Mouse (Mus musculus): ENCODE measurements around the gene Gm37240.

Gm37240 gene

DNA sequence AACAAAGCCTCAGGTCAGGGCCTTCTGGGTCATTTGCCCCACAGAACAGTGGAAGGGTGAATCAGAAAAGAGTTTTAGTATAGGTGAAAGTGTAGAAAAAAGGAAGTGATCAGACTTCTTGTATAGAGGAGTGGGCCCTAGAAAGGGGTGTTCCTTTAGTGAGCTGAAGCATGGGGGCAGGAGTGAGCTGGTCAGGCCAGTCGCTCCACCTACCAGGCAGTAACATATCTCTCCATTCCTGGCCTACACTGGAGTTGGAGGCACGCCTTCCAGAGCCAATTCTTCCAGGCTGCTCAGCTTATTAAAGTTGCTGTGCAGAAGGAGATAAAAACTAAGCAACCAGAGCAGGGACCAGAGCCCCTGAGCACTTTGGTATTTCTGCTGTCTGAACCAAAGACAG, 322.7 kb downstream of the Gm37240 start:
- DNase-seq, result no peak

DNA sequence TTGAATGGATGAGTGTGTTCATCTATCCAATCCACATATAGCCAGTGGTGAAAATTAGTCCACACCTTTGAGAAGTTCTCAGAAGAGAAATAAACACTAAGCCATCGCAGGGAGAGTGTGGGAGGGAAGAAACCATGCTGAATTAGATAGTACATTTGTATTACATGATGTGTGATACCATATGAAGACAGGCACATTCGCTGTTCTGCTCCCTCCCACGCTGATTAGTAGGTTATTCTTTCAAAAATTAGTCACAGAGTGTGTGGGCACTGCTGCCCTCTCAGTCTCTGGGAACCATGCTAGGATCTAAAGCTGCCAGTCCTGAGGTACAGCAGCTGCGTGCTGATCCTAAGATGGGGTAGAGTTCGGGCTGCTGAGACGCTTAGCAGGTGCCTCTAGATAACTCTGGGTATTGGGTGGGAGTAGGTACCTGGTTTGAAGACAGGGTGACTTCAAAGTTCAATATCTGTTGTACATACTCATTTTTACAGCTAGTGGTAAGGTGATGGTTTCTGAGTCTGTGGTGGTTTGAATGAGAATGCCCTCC, 333.5 kb downstream of the Gm37240 start:
- no peak for DNase-seq

DNA sequence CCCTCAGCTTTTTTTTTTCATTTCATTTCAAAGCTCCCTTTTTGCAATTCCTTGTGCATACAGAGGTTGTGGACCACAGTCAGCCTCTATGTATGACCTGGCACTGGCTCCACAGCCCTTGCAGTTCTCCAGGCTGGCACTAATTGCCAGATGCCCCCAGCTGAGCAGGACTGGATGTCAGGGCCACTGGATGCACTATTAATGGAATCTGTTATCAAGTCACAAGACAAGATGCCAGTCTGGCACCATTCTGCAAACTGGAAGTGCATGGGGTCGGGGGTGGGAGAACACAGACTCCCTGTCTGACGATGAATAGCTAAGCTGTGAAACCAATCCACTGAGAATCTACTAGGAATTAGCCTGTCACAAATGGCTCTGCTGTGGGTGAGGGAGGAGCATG, 336.0 kb downstream of the Gm37240 start:
- peak; percentile 67 for DNase-seq

DNA sequence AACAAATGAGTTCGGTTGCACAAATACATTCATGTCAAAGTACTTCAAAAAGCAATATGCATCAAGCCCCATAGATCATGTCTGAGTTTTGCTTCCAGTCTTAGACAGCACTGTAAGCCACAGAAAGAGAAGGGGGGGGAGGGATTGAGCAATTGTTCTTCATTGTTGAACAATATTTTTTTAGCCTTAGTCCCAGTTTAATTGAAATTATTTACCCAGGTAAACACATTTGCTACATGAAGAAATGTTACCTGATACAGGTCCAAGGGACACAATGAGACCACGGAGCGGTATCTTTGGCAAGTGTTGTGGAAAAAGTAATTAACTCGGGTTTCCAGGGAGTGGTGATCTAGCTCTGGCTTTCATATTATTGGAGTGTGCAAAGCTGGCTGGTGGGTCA, 337.0 kb downstream of the Gm37240 start:
- no peak for DNase-seq

DNA sequence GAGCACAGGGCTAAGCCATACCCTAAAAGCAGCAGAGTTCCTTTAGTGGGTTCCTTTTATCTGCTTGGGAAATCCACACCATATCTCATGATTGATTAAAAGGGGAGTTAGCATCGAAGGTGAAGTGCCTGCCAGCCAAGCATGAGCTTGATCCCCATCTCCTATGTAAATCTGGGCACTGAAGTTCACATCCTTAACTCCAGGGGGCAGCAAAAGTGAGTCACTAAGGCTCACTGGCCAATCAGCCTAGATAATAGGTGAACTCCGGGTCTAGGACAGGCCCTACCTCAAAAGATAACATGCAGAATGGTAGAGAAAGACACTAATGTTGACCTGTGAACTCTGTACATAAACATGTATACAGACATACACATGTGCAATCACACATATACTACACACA, 343.7 kb downstream of the Gm37240 start:
- DNase-seq, result peak; percentile 53

DNA sequence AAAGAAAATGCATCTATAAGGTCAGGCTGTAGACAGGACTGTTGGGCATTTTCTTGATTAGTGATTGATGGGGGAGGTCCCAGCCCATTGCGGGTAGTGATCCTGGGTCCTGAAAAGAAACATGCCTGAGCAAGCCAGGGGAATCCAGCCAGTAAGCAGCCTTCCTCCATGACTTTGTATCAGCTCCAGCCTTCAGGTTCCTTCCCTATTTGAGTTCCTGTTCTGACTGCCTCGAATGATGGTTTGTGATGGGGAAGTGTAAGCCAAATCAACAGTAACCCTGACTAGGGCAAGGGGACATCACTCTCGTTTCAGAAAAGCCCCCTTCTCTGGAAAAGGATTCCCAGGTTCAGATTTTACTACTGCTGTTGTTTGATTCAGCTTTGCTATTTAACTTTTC, 344.6 kb downstream of the Gm37240 start:
- DNase-seq, result no peak

DNA sequence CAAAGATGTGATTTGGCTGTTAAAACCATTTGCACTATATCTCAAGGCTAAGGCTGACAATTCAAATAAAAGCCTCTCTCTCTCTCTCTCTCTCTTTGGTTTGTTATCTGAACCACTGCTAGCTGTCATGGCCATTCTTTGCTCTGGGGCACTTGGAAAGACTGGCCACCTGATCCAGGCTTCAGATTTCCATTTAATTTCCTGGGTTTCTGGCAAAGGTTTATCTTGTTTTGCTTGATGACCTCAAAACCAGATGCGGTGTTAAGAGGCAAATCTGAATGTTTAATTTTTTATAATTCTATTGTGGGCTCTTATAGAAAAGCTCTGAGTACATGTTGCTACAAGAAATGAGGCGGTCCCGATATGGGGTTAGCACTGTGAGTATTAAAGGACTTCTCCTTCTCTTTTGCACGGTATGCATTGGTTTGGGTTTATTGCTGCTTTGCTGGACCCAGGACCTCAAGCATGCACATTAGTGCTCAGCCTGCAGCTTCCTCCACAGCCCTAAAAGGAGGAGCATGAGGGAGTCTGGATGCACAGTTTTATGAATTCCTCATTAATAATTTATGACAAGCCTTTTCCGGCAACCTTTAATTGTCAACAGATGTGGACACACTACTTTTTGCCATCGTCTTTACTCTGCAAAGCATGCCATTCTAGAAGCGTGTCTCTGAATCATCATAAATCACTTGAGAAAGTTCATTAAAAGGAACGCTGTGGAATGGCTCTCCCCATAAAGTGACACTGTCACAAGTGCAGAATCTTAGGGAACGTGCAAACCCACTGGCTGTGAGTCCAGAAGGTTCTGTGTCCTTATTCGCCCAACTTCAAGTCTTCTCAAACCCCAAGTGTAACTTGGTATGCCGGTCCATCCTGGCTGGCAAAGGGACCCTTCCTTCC, 351.4 kb downstream of the Gm37240 start:
- no peak for DNase-seq

DNA sequence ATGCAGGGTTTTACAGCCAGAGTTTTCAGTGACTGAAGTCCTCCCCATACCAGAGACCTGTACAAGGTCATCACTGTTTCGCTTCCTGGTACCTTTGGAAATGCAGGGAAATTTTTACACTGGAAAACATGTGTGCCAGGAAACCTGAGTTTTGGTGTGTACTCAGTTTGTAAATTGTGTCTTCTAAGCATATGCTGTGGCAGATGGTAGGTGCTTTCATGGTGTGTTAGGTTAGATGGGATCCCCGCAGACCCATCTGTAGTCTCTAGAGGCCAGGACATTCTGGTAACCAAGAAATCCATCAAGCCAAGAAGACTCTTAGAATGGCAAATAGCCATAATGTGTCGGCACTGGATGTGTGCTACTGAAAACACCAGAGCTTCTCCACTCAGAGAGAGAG, 352.3 kb downstream of the Gm37240 start:
- no peak for DNase-seq

DNA sequence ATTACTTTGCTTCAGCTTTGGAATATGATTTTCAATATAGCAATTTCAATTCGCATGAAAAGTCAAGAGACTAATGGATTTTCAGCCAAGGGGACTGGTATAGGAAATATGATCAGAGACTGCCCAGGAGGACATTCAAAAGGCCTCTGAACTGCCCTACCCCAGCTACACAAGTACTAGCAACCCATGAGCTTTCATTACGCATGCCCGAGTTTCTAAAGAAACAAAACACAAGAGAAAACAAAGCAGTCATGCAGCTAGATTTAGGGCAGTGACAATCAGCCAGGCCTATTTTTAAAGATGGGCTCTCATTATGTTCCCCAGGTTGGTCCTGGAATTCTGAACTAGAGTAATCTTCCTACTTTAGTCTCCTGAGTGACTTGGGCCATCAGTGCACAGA, 354.9 kb downstream of the Gm37240 start:
- peak; percentile 75 for DNase-seq

DNA sequence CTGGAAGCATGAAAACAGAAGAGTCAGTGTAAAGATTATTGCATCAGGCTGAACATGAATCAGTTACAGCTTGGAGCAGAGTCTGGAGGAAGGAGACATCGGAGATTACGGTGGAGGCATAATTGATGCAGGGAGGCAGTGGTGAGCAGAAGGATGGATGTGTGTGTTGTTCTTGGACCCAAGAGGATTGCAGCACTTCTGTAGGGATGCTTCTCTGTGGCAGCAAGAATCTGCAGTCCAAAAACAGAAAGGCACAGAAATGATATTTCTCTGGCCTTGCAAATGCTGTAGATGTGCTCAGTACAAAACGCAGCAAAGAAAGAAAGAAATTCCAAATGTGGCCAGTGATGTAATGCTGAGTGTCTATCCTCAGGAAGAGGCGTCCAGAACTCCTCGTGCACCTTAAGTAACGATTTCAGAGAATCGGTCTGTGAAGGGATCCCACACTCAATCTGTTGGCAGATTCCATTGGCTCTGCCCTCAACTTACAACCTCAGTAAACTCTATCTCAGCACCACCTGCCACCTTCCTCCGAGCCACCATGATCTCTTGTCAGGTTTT, 356.6 kb downstream of the Gm37240 start:
- no peak for DNase-seq

DNA sequence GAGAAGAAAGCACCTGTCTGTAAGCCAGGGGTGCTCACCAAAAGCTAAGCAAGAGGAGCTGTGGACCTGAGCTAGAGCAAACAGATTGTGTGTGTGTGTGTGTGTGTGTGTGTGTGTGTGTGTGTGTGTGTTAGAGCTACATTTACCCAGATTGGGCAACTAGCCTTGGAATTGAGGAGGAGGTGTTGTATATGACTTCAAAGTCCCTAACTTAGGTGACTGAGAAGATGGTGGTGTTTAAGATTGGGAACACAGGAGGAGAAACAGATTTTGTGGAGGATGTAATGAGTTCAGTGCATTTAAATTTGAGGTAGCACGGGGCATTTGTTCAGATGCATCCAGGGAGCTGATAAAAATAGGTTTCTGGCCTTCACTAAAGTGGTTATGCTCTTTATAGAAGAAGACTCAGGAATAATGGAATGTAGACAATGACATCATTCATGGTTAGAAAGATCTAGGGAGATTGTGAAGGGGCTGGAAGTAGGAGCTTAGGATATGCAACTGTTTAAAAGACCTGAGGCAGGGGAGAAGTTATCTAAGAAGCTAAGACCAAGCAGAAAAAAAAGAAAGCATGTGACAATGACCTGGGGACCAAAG, 365.9 kb downstream of the Gm37240 start:
- DNase-seq, result no peak

DNA sequence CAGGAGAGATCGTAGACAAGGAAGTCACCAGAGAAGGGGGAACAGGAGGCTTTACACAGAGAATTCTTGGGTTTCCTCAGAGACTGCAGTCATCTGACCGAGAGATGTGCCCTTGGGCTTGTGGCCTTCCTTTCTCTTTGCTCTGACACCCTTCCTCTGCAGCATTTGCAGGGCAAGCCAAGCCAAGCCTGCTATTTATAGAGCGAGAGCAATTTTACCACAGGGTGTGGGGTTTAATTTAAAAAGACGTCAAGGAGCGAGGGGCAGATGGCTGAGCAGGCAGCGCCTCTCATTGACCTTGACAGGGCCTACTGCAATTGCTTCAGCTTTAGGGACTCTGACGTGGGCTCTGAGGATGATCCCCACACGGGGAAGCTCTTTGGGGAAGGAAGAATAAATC, 368.6 kb downstream of the Gm37240 start:
- no peak for DNase-seq

DNA sequence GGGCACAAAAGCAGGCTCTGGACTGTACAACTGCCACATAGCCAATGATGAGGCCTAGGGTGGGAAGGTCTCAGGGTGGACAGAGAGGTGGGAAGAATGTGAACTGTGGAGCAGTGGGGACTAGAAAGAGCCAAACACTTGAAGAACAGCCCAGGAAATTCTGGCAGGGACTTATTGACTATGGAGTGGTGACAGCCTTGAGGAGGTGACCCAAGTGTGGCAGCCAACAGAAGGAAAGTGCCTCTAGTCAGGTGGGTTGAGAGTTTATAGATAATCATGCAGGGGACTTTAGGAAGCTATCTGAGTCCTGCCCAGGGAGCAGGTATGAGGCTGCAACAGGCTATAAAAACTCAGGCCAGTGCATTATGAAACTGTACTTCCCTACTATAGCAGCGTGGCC, 369.2 kb downstream of the Gm37240 start:
- DNase-seq, result no peak

DNA sequence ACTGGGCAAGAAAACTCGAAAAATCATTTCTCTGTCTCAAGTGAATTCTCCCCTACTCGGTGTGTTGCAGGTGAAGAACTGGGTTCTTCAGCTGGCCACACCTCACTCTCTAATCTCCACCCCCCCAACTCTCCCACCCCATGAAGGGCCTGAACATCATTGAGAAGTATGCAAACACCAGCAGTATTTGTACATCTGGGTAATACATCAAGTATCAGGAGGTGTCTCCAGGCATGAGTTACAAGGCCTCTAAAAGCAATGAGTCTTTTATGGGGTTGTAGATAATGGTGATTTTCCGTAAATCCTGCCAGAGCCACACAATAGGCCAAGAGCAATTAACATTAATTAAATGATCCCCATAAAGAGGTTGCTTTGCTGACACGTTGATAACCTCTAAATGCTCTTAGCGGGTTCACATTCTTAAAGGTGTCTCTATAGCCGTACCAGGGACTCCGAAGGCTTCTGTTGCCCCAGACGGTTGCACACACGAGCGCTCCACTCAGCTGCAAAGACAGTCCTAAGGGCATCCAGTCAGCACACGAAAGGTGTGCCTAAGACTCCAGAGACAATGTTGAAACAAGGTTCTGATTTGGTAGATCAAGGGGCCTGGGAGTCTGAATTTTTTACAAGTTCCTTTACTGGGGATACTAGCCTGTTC, 370.4 kb downstream of the Gm37240 start:
- DNase-seq, result no peak

DNA sequence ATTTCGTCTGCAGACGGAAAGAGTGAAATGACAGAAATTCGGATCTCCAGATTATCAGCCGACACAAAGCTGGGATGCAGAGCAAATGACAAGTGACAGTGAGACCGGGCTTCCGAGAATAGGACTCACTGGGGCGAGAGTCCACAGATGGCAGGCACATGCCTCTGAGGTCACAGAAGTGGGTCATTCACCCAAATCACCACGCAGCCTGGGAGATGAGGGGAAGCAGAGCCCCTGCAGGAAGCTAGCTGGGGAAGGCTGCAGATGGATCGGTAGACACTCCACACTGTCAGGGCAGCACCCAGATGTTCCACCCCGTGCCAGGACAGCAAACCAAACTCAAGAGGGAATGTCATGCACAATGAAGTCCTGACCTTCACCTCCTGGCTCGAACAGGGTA, 372.6 kb downstream of the Gm37240 start:
- peak; percentile 87 for DNase-seq

DNA sequence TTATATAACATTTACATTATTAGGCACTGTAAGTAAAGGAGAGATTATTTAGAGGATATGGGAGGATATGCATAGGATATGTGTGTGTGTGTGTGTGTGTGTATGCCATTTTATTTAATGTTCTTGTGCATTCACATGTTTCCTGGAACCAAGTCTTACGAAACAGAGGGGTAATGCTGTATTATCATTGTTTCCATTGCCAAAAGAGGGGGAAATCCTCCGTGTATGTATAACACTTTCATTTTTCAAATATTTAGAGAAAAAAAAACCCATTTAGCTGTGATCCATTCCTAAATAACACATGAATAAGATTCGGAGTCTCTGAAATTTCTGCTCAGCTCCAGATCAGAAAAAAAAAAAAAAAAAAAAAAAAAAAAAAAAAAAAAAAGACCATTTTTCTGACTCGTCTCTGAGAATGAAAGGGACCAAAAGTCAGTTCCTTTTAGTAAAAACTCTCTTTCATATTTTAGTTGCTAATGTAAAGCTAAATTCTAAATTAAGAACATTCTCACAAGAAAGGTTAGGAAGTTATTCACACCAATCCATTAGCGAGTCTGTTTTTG, 378.5 kb downstream of the Gm37240 start:
- DNase-seq, result no peak

DNA sequence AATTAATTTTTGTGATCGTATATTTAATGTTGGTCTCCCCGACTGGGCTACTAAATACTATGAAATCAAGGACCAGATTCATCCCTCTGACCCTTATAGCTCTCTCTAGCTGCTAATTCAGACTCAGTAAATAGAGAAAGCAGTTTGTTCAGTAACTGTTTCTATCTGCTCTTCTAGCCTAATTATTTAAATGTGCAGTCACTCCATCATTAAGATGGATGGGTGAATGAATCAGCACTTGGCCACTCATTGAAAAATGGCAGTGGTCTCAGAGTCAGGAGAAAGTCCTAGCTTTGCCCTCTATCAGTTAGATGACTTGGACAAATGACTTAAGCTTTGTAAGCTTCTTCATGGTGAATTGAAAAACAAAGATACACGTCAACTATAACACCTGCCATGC, 387.2 kb downstream of the Gm37240 start:
- peak; percentile 87 for DNase-seq

DNA sequence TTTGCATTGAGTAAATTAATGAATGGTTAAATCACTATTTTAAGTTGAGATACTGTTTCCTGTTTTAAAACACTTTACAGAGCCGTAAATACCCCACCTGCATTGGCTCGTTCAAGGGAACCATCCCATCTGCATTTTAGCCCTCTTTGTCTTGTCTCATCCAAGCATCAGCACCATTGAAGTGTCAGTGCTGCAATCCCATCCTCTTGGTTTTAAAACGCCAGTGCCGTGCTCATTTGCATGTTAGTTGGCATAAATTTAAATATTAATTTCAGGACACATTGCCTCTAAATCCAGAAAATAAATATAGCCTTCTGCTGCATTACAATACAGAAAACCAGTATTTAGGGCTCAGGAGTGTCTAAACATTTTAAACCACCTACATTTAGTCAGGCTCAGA, 391.2 kb downstream of the Gm37240 start:
- DNase-seq, result no peak

DNA sequence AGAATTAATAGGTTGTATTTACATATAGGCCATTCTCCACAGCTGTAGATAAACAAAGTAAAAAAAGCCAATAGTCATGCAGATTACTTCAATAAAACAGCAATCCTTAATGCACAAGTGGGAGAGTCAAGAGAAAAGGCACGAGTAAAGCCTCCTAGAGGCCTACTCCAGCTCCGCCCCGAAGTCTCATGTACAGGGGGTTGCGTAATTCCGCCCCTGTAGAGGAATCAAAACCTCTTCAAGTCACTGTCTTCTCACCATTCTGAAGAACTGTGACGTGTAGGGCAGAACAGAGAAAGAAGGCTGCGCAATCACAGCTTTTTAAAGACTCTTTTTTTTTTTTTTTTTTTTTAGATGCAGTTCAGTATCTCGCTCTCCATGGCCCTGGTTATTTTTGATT, 393.5 kb downstream of the Gm37240 start:
- DNase-seq, result no peak

DNA sequence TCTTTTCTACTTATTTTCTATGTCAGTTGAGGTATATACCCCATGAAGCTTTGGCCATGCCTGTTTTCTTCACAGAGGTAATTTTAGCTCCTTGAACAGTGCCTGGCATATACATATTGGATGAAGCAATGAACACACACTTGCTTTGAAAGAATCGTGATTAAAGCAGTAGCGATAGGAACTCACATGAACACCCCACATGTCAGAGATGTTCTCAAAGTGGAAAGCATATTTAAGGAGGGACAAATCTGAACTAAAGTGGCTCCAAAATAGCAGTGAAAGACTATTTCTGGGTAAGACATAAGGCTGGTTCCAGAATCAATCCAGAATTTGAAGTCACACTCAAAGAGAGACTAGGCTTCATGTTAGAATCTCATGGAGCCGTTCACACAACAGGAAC, 397.1 kb downstream of the Gm37240 start:
- no peak for DNase-seq

DNA sequence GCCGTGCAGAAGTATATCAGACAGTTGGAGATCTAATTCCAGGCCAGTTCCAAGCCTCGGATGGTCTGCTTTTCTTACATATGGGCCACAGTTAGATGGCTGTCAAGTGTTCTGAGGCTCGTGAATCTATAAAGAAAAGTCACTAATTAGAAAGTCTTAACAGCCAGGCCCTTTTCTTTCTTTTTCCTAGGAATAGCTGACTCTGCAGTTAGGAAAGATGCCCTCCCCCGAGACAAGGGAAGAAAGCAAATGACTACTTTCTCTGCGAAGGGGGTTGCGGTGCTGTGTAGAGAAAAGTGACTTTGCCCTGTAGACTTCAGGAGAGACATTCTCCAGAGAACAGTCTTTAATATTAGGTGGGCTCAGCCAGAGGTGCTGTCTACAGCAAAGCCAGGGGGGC, 399.9 kb downstream of the Gm37240 start:
- DNase-seq, result no peak

DNA sequence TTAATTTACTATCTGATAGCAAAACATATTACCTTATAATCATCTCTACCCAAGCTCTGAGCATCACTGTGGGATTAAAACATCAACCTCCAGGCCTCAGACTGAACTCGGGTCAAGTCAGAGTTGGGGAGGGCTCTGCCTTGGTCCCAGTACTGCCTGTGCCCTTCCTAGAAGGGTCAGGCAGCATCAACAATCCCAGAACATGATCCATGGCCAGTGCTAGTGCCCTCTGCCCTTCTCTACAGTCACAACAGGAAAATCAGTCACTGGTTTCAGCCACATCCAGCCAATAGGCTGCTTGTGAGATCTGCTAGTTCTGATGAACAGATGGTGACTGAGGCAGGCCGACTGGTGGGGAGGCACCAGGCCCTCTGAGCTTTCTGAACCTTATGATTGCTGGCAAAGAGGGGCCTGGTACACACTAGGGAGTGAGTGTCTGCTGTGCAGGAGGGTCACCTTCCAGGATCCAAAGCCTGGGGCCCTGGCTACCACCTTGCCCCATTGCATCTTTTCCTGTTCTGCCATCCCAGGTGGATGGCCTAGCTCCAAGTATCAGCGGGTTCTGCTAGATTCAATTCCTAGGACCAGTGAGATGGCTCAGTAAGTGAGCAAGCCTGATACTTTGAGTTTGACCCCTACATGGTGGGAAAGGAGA, 401.7 kb downstream of the Gm37240 start:
- DNase-seq, result peak; percentile 23

DNA sequence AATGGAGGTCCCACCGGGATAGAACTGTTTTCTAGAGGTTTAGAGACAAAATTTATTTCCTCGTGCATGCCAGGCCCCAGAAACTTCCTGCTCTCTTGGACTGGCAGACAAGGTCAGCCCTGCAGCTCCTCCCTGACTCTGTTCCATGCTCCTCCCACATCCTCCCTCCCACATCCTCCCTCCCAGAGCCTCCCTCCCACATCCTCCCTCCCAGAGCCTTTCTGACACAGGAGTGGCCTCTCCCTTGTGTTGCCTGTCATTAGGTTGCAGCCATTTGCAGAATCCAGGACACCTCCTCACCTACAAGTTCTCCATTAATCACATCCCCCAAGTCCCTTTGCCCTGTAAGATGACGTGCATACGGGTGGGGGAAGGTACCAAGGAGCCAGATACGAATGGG, 404.7 kb downstream of the Gm37240 start:
- peak; percentile 79 for DNase-seq

Measured in retina, postnatal 1 day (tissue).